Mouse (Mus musculus): ENCODE results near the gene Chd4.

DNA sequence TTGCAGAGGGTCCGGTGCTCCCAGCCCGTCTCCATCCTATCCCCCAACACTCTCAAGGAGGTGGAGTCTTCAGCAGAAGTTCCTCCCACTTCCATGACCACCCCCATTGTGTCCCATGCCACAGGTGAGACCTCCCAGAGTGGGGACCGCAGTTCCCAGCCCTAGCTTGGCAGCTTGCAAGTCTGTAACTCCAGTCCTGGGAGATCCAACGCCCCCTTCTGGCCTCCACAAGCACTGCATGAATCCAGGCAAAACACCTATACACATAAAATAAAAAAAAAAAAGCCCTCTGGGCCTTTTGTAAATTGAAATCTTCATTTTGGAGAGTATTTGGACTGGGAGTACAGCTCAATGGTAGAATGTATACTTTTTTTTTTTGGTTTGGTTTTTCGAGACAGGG is 44.5 kb upstream of the Chd4 start:
- no peak for TF ChIP-seq E2F4 (IDR thresholded peaks at IDR 0.05; ENCODE audit: insufficient read depth)
- TF ChIP-seq CEBPB (IDR thresholded peaks at IDR 0.05; ENCODE audit: insufficient read depth, poor library complexity, severe bottlenecking) = no peak
- no peak for TF ChIP-seq POLR2A (IDR thresholded peaks at IDR 0.05; ENCODE audit: insufficient read length, low read depth)
- no peak for TF ChIP-seq MYOG (IDR thresholded peaks at IDR 0.05; ENCODE audit: control insufficient read depth in 1 of 3, insufficient read depth in 1 of 3, insufficient read length in 2 of 3, low read depth in 2 of 3)
- no peak for TF ChIP-seq SRF (IDR thresholded peaks at IDR 0.05; ENCODE audit: control insufficient read depth, insufficient read length, low read depth)
- no peak for TF ChIP-seq MAX (IDR thresholded peaks at IDR 0.05; ENCODE audit: low read depth)
- no peak for TF ChIP-seq TCF12 (IDR thresholded peaks at IDR 0.05; ENCODE audit: insufficient read depth, poor library complexity, severe bottlenecking)
- TF ChIP-seq REST (IDR thresholded peaks at IDR 0.05; ENCODE audit: insufficient read depth, insufficient read length) = no peak
- no peak for TF ChIP-seq USF1 (IDR thresholded peaks at IDR 0.05; ENCODE audit: low read depth)
- TF ChIP-seq POLR2AphosphoS2 (IDR thresholded peaks at IDR 0.05; ENCODE audit: insufficient read length, low read depth) = no peak
- TF ChIP-seq MYOD1 (IDR thresholded peaks at IDR 0.05; ENCODE audit: control insufficient read depth in 1 of 3, insufficient read length in 2 of 3, low read depth in 2 of 3) = no peak
- no peak for TF ChIP-seq TCF3 (IDR thresholded peaks at IDR 0.05; ENCODE audit: insufficient read length, low read depth)
